Mouse (Mus musculus): ENCODE results near the gene Treml2. TPM values are rescaled to one million over a fixed set of nuclear protein-coding genes. Genes with fewer than 3 reads are reported as not detected.

Gene Treml2
- polyA plus RNA-seq, 2 experiments: 0.79 TPM; not detected in 1

DNA sequence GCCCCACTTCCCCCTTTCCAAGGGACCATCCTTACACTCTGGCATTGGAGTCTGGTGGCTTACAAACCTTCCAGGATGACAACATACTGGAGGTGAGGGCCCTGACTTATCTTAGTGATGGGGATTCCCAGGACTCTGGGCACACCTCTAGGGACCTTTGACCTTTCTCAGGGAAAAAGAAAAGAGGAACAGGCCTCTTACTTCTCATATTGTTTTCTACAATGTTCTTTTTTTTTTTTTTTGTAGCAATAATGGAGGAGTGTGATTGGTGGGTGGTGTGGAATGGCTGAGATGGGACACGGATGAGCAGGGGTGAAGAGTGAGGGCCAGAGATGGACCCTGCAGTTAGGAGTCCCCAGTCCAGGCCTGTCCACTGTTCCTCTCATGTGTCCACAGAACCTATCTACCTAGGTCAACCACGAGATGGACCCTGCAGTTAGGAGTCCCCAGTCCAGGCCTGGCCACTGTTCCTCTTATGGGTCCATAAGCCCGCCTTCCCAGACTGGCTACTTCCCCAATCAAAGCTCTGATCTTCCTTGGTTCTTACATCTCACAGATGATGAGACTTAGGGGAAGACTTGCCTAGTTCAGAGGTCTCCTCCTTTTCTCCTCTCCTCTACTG, 35.4 kb upstream of the Treml2 start, which contains the start of gene Treml4:
Gene Treml4 (plus strand): TSS at position 555 of the 622 bp plus-strand sequence.
- no peak within 1 kb of the TSS for H3K4me3 ChIP-seq (replicated peaks; ENCODE audit: low read length)
- H3K27ac ChIP-seq (replicated peaks; ENCODE audit: low read depth, low read length): no peak within 1 kb of the TSS
- no peak within 1 kb of the TSS for H3K4me2 ChIP-seq (replicated peaks; ENCODE audit: low read depth, low read length, severe bottlenecking)
- WGBS: 87% methylated on average over 3 of the region's 3 CpGs
- no peaks in the 10 kb centered on the region for H3K27me3 ChIP-seq (ENCODE audit: control insufficient read depth, insufficient read depth, low read length)
- peaks cover 9% of the 10 kb centered on the region; the same call in 1 of the 2 replicates for H3K9me3 ChIP-seq (ENCODE audit: control insufficient read depth, low read length)
- no peak for DNase-seq (ENCODE audit: low spot score)
- H3K9ac ChIP-seq (ENCODE audit: low read depth, low read length, severe bottlenecking): no peak within 1 kb of the TSS
- no peaks in the 10 kb centered on the region for H3K4me1 ChIP-seq (ENCODE audit: control insufficient read depth, insufficient read depth, low read length)
- no peak; the same call in 1 of the 2 replicates for ATAC-seq (ENCODE audit: low FRiP score, low read depth)
- H3K36me3 ChIP-seq (ENCODE audit: control insufficient read depth, insufficient read depth, low read length): no peaks in the 10 kb centered on the region
- no peak for TF ChIP-seq POLR2A (IDR thresholded peaks at IDR 0.05; ENCODE audit: borderline replicate concordance, extremely low read depth, insufficient read depth, insufficient read length)

DNA sequence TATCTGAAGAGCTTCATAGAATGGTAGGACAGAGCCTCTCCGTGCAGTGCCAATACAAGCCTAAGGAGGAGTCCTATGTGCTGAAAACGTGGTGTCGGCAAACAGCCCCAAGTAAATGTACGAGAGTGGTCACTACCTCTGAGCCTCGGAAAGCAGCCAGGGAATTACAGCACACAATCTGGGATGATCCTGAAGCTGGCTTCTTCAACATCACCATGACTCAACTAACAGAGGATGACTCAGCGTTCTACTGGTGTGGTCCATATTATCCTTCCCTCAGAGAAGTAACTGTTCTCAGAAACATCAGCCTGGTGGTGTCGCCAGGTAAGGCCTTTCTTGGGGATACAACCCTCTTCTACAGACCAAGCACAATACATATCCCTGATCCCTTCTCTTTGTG, 34.6 kb upstream of the Treml2 start:
- TF ChIP-seq POLR2A (IDR thresholded peaks at IDR 0.05; ENCODE audit: borderline replicate concordance, extremely low read depth, insufficient read depth, insufficient read length): no peak
- Histone ChIP-seq H3K36me3 (ENCODE audit: control insufficient read depth, insufficient read depth, low read length) (no peaks in the 10 kb centered on the region), H3K4me2 (replicated peaks; ENCODE audit: low read depth, low read length, severe bottlenecking) (no peak overlapping the region), H3K4me1 (ENCODE audit: control insufficient read depth, insufficient read depth, low read length) (no peaks in the 10 kb centered on the region), H3K27me3 (ENCODE audit: control insufficient read depth, insufficient read depth, low read length) (no peaks in the 10 kb centered on the region), H3K27ac (replicated peaks; ENCODE audit: low read depth, low read length) (no peak overlapping the region), H3K9ac (ENCODE audit: low read depth, low read length, severe bottlenecking) (no peak overlapping the region), H3K9me3 (ENCODE audit: control insufficient read depth, low read length) (peaks cover 1% of the 10 kb centered on the region; the same call in 1 of the 2 replicates), H3K4me3 (replicated peaks; ENCODE audit: low read length) (no peak overlapping the region)
- 87% methylated on average over 7 of the region's 7 CpGs for WGBS
- ATAC-seq (ENCODE audit: low FRiP score, low read depth) (no peak), DNase-seq (ENCODE audit: low spot score) (no peak)

- Histone ChIP-seq H3K4me1 (ENCODE audit: control insufficient read depth, insufficient read depth, low read length) (no peaks in the 10 kb centered on the region), H3K4me3 (replicated peaks; ENCODE audit: low read length) (no peak overlapping the region), H3K36me3 (ENCODE audit: control insufficient read depth, insufficient read depth, low read length) (no peaks in the 10 kb centered on the region), H3K27ac (replicated peaks; ENCODE audit: low read depth, low read length) (no peak overlapping the region), H3K4me2 (replicated peaks; ENCODE audit: low read depth, low read length, severe bottlenecking) (no peak overlapping the region), H3K27me3 (ENCODE audit: control insufficient read depth, insufficient read depth, low read length) (no peaks in the 10 kb centered on the region), H3K9me3 (ENCODE audit: control insufficient read depth, low read length) (no peaks in the 10 kb centered on the region), H3K9ac (ENCODE audit: low read depth, low read length, severe bottlenecking) (no peak overlapping the region)
- DNase-seq (ENCODE audit: low spot score): no peak
- no peak for ATAC-seq (ENCODE audit: low FRiP score, low read depth)
- WGBS: 8% methylated on average over 2 of the region's 2 CpGs
- no peak for TF ChIP-seq POLR2A (IDR thresholded peaks at IDR 0.05; ENCODE audit: borderline replicate concordance, extremely low read depth, insufficient read depth, insufficient read length)
Observed at GRCm38 (mm10) chr17:48266138-48266537, 33.2 kb upstream of the Treml2 start.

GRCm38 (mm10) chr17:48266610-48267304, 32.5 kb upstream of the Treml2 start:
- ATAC-seq (ENCODE audit: low FRiP score, low read depth) (no peak), DNase-seq (ENCODE audit: low spot score) (no peak)
- no peak for TF ChIP-seq POLR2A (IDR thresholded peaks at IDR 0.05; ENCODE audit: borderline replicate concordance, extremely low read depth, insufficient read depth, insufficient read length)
- Histone ChIP-seq H3K9me3 (ENCODE audit: control insufficient read depth, low read length) (no peaks in the 10 kb centered on the region), H3K9ac (ENCODE audit: low read depth, low read length, severe bottlenecking) (no peak overlapping the region), H3K27me3 (ENCODE audit: control insufficient read depth, insufficient read depth, low read length) (no peaks in the 10 kb centered on the region), H3K27ac (replicated peaks; ENCODE audit: low read depth, low read length) (no peak overlapping the region), H3K36me3 (ENCODE audit: control insufficient read depth, insufficient read depth, low read length) (no peaks in the 10 kb centered on the region), H3K4me2 (replicated peaks; ENCODE audit: low read depth, low read length, severe bottlenecking) (no peak overlapping the region), H3K4me3 (replicated peaks; ENCODE audit: low read length) (no peak overlapping the region), H3K4me1 (ENCODE audit: control insufficient read depth, insufficient read depth, low read length) (no peaks in the 10 kb centered on the region)
- WGBS: 21% methylated on average over 2 of the region's 2 CpGs

DNA sequence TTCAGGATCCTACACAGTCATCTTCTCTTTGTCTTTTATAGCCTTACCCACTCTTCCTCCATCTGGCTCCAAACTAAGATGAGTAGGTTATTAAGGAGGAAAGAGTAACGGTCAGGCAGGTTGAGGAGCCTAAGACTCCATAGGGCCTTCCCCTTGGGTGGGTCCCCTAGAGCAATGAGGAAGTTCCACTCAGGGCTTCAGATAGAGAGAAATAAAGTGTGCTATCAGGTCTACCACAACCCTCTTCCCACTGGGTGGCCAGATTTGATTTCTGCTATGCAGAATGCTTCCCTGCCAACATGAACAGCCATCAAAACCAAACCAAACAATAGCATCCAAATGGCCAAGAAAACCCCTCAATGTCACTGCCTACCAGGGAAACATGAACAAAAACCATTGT, 31.7 kb upstream of the Treml2 start:
- ATAC-seq (ENCODE audit: low FRiP score, low read depth) (no peak), DNase-seq (ENCODE audit: low spot score) (no peak)
- Histone ChIP-seq H3K4me2 (replicated peaks; ENCODE audit: low read depth, low read length, severe bottlenecking) (no peak overlapping the region), H3K9ac (ENCODE audit: low read depth, low read length, severe bottlenecking) (no peak overlapping the region), H3K36me3 (ENCODE audit: control insufficient read depth, insufficient read depth, low read length) (no peaks in the 10 kb centered on the region), H3K27ac (replicated peaks; ENCODE audit: low read depth, low read length) (no peak overlapping the region), H3K9me3 (ENCODE audit: control insufficient read depth, low read length) (no peaks in the 10 kb centered on the region), H3K27me3 (ENCODE audit: control insufficient read depth, insufficient read depth, low read length) (no peaks in the 10 kb centered on the region), H3K4me3 (replicated peaks; ENCODE audit: low read length) (no peak overlapping the region), H3K4me1 (ENCODE audit: control insufficient read depth, insufficient read depth, low read length) (no peaks in the 10 kb centered on the region)
- 68% methylated on average over 1 of the region's 1 CpGs for WGBS
- no peak for TF ChIP-seq POLR2A (IDR thresholded peaks at IDR 0.05; ENCODE audit: borderline replicate concordance, extremely low read depth, insufficient read depth, insufficient read length)

Measured in limb, embryonic 14.5 days (tissue).